Mouse (Mus musculus): Measurements from ENCODE around the gene Mtap. TPM values are rescaled to one million over a fixed set of nuclear protein-coding genes. Genes with fewer than 3 reads are reported as not detected.

The Mtap gene
- total RNA-seq (2015; ENCODE audit: low replicate concordance) (1.3 and 8.3 TPM in 2 replicates), total RNA-seq (2017; ENCODE audit: low replicate concordance) (0.90 and 6.5 TPM in 2 replicates)

DNA sequence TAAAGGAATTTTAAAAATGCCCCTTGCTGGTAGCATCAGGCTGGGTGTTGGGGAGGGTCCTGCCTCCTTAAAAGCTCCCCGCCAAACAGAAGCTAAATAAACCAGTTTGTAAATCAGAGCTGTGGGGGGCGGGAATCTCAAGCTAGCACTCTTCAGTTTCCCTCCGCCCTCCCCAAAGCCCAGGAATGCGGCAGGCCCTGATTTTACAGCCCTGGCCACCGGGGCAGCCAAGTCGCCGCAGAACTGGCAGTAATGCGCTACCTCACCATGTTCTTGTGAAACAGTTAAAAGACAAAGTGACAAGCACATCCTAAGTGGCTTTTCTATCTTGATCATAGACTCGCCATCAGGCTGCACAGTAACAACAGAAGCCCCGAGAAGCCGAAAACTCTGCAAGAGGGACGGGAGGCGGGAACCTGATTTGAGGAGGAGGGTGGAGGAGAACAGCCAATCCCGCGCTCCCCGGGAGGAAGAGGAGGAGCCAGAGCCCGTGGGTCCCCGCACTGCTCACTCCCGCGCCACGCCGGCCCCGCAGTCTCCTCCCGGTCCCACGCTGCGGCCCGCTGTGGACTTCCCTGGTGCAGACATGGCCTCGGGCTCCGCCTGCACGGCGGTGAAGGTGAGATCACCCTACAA is at the start of gene Mtap:
TSS of gene Mtap (plus strand) at position 217 of the 636 bp plus-strand sequence.
- no peak; the same call in 1 of the 2 replicates for ATAC-seq (replicated peaks; ENCODE audit: low FRiP score, poor library complexity, severe bottlenecking)

DNA sequence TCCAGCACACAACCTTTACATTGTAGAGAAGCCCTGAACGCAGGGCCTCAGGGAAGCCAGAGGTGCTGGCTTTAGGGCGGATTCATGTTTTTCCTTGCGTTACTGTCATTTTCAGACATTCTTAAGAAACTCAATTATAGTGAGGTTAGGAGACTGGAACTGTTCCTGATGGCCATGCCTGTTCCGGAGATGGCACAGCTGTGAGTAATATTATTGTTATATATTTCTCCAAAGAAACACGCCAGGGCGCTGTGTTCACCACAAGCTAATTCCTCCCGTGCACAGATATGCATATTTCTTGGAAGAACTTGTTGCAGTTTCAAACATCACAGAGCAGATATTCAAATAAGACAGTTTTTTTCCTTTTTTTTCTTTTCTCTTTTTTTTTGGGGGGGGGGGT is 47.8 kb upstream of the Mtap start:
- ATAC-seq (replicated peaks; ENCODE audit: low FRiP score, poor library complexity, severe bottlenecking): no peak

DNA sequence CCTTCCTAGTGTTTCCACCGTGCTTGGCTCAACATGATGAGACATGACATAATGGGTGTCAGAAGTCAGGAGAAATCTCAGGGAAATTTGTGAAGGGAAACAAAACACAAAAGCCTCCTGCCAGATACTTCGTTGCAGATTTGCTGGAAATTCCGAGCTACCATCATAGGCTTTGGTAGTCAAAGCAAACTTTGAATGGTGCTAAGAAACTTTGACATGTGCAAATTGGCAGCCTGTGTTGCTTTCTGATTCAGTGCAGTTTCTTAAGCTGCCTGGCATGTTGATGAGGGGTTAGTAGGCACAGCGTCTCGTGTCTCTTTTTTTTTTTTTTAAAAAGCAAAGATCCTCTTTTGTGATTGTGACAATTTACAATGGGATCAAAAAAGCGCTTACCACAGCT is 46.7 kb upstream of the Mtap start:
- ATAC-seq (replicated peaks; ENCODE audit: low FRiP score, poor library complexity, severe bottlenecking): no peak

DNA sequence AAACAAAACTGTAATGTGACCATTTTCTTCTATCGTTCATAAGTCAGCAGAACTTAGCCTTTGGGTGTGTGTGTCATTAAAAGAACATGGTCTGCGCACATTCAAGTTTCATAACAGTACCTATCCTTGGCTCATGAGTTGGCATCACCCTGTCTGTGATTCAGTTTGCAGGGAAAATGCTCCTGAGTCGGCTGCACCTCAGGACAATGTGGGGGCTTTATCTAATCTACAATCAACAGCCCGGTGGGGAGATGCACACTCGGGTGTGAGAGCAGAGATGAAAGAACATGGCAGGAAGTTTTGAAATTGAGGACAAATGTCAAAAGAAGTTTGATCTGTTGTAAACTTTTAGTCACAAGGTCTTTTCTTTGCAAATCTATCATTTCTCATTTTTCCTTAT is 44.8 kb upstream of the Mtap start:
- no peak for ATAC-seq (replicated peaks; ENCODE audit: low FRiP score, poor library complexity, severe bottlenecking)

DNA sequence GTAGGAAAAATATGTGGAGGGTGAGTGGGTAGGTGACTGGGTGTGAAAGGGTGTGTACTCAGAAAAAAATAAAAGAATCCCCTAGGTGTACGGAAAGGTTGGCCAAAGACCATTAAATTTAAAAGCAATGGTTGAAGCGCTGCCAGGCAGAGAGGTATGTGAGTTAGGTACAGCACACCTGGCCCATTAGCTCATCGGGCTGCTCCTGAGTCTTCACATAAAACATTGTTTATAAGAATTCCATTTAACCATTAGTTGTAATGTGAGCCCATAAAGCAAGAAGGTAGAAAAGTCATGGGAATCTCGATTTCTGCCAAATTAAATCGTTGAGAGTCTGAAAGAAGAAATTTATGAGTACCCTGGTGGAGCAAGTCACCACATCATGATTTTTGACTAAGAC is 42.1 kb upstream of the Mtap start:
- ATAC-seq (replicated peaks; ENCODE audit: low FRiP score, poor library complexity, severe bottlenecking): no peak

DNA sequence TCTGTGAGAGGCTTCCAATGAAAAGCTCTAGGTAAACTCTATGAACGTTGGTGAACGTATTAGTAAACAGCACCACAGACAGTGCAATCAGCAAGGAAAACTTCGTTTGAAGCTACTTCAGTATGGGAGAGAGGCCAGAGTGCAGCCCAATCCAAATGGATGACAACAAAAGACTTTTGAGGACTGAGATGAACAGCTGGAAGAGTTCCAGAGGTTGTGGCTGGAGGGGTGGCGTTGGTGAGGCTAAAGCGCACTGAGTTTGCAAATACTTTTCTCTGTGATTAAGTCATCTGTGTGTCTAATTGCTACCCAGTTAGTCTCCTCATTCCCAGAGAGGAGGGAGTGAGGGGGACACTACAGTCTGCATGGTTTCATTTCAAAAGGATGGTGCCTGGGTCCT is 38.7 kb upstream of the Mtap start:
- no peak for ATAC-seq (replicated peaks; ENCODE audit: low FRiP score, poor library complexity, severe bottlenecking)

DNA sequence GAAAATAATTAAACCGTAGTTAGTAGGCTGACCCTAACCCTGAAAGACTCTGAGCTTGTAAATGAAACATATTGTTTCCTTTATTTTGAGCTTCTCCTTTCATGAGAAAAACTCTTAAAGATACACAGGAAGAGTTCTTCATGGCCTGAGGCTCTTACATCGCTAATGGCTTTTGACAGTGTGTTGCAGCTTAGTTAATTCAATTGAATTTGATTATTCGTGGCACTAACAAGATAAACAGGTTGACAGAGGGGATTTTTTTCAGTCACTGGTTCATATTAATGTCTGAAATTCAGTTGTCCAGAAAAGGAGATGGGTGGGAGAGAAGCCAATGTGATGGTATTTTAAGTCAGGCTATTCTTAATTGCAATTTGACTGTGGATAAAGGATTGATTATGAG is 35.6 kb upstream of the Mtap start:
- ATAC-seq (replicated peaks; ENCODE audit: low FRiP score, poor library complexity, severe bottlenecking): no peak

DNA sequence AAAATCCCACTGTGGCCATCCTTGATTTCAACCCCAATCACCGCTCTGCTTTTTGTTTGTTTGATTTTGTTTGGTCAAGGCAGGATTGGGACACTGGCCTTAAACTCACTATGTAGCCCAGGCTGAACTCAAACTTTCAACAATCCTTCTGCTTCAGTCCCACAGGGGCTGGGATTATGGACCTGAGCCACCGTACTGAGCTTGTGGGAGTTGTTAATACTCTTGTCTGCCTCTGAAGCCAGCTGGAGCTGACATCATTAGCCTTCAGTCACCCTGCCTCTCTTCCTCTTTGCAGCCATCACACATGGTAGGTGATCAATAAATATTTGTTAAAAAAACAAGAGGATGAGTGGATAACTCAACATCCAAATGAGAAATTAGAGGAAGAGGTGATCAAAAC is 34.6 kb upstream of the Mtap start:
- no peak for ATAC-seq (replicated peaks; ENCODE audit: low FRiP score, poor library complexity, severe bottlenecking)

DNA sequence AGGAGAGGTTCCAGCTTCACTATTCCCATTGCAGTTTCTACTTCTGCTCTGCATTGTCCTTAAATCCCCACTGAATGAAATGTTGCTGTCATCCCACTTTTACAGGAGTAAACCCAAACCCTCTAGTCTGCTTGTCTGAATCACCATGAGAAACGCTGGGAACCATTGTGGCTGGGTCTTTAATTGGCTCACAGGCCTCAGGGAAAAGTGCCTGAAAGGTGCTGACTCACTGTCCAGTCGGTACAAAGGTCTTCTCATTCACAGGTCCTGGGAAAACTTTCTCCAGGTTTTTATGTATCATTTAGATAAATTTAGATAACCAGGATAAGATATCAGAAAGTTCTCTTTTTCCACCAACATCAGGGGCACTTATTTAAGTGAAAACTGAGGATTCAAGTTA is 31.4 kb upstream of the Mtap start:
- ATAC-seq (replicated peaks; ENCODE audit: low FRiP score, poor library complexity, severe bottlenecking): no peak

DNA sequence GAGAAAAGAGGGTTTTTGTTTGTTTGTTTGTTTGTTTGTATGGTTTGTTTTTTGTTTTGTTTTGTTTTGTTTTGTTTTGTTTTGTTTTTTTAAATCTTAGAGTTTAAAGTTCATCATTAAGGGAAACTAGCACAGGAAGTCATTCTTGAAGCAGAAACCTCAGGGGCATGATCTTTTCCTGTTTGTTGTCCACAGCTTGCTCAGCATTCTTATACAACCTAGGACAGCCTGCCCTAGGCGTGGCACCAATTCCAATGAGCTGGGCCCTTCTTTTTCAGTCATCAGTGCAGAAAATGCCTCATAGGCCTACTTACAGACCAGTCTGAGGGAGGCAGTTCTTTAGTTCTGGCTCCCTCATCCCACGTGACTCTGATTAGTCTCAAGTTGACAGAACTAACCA is 30.4 kb upstream of the Mtap start:
- no peak for ATAC-seq (replicated peaks; ENCODE audit: low FRiP score, poor library complexity, severe bottlenecking)

DNA sequence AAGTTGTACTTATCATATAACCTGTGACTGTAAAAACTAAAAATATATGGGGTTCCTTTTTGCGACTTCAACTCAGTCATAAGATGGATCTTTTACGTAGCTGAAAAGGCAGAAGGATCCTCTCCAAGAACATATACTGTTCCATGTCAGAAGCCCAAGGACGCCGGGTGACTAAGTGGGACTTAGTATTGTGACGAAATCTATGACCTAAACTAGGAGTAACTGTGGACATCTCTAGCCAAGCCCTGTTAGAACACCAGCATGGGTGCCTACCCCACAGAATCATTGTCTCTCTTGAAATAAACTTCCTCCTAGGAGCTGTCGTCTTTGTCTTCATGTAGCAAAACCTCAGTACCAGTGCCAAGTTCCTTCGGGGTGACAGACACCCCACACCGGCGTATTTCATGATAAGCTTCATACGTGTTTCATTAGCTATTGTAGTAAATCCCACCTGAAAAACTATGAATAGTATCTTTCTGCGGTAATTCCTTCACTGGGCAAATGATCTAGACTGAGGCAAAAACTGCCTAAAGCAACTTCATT is 24.7 kb upstream of the Mtap start:
- no peak; the same call in 1 of the 2 replicates for ATAC-seq (replicated peaks; ENCODE audit: low FRiP score, poor library complexity, severe bottlenecking)

DNA sequence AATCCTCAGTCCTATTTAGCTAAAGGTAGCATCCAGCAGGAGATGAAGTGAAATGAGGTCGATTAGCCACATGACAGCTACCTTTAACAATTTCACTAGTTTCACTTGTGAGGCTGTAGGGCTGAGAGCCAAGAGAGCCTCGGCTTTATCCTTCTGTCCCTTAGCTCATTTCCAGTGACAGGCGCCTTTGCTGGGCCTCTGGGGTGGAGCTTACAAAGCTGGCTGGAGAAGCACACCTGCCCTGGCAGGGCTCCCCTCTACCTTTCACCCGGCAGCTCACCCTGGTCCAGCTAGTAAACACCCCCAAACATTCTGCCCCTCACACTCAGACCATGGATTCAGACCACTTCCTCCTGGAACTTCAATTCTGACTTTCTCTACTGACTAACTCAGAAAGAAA is 24.1 kb upstream of the Mtap start:
- no peak for ATAC-seq (replicated peaks; ENCODE audit: low FRiP score, poor library complexity, severe bottlenecking)

DNA sequence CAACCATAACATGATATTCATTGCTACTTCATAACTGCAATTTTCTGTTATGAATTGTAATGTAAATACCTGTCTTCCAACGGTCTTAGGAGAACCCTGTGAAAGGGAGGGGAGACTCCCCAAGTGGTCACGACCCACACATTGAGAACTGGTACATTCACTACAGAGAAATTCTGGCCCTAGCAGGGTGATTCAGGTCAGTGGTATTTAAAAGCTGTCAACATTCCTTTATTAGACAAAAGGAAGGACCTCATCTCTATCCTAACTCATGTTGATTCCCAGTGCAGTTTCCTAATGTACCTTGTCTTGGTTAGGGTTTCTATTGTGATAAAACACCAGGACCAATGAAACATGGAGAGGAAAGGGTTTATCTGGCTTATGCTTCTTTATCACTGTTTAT is 20.9 kb upstream of the Mtap start:
- no peak for ATAC-seq (replicated peaks; ENCODE audit: low FRiP score, poor library complexity, severe bottlenecking)

DNA sequence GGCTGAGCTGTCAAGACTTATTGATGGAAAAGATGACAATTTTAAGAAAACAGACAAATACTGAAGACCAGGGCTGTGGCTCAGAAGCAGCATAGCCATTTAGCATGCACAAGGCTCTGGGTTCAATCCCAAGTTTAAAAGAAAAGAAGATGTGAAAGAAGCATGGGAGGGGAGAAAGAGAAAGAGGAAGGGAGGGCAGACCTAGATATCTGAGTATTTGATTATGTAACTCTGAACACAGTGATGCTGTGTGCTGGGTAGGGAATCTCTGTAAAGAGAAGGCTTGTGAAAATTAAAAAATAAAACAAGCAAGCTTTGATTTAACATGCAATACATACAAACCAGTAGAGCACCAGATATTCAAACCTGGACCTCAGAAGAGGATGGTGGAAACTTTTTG is 17.0 kb upstream of the Mtap start:
- no peak for ATAC-seq (replicated peaks; ENCODE audit: low FRiP score, poor library complexity, severe bottlenecking)

DNA sequence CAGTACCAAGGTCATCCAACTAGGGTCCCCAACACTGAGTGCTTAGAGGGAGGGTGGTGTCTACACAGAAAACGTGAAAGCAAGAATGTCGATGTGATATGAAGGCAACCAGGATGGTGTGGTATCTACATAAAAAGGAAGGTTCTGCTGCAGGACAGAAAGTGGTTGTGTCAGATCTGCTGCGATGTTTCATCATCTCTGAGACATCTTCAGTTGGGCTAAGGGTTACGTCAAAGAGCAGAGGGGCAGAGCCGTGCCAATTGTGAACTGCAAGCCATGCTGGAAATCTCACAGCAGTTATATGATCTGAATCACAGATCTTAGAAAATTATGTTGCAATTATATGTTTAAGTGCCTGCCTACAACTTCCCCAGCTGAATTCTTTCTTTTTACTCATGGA is 16.6 kb upstream of the Mtap start:
- no peak for ATAC-seq (replicated peaks; ENCODE audit: low FRiP score, poor library complexity, severe bottlenecking)

DNA sequence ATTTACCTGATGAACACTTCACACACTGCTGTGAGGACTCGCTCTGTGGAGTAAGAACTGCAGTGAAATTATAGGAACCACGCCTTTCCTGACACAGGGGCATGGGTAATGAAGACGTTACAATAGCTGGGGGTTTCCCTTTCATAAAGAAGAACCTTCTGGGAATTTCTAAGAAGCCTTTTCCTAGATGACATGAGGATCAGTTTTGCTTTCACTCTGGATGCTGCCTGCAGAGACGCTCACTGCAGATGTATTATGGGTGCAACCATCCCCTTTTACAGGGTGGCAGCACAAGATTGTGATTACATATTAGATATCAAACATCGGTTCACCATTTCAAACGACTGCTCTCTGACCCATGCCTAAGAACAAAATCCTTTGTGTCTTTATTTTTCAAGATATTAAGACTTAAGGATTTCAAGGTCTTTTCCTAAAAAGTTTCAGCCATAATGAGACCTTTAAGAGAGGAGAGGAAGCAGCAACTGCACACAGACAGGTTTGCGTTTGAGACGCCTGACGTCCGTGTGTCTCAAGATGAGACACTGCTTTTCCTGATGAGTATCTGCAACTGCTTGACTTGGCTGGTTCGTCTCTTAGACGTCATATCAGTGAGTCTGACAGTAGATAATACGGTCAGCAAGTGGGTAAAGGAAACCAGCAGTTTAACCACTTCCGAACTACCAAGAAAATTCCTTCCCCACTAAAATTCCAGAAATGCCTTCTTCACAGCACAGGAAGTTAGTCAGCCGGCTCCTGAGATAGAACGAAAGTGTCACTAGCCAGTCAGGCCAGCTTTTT is 13.3 kb upstream of the Mtap start:
- no peak for ATAC-seq (replicated peaks; ENCODE audit: low FRiP score, poor library complexity, severe bottlenecking)

DNA sequence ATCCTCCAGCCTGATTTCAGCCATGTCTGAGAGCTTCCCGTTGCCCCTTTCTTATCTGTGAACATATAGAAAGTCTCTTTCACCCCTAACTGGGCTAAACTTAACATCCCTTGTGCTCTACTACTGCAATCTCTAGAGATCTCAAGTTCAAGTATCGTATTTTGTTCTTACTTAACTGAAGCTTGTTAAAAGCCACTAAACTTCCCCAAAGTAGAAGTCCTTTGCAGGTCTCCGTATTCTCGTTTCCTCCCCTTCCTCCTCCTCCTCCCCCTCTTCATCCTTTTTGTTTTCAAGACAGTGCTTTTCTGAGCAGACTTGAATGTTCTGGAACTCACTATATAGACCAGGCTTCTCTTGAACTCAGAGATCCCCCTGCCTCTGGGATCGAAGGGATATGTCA is 9.2 kb upstream of the Mtap start:
- ATAC-seq (replicated peaks; ENCODE audit: low FRiP score, poor library complexity, severe bottlenecking): no peak

DNA sequence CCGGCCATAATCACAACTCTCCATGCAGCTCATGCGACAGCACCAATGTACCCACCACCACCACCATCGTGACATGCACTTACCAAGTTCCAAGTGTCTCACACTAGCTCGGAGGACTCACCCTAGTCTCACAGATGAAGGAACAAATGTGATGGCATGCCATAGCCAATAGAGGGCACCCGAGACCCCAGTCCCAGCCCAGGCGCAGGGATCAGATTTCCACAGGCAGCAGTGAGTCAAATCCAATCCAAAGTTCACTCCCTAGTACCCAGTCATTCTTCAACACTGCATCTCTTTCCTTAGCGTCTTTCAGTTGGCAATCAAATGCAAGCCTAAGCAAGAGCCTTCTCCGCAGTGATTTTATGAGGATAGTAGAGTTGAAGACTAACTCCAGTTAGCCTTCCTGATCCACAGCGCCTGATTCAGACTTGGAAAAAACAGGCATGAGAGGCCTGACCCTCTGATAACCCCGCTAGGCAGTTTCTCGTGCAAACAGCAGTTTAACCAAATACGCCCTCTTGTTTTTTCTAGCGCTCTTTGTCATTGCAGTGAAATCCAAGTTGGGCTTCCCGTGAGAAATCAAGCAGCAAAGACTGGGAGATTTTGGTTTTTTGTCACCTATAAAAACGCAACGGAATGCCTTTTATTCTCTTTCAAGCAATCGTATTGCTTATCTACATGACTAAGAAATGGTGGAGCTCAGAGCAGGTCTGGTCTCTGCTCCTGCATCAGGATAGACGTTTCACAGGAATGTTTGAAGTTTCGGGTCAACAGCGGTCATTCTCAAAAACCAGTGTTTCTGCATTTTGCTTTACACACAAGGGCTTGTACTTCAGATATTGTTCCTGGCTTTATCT is 8.6 kb upstream of the Mtap start:
- peak; percentile 54 for ATAC-seq (replicated peaks; ENCODE audit: low FRiP score, poor library complexity, severe bottlenecking)

DNA sequence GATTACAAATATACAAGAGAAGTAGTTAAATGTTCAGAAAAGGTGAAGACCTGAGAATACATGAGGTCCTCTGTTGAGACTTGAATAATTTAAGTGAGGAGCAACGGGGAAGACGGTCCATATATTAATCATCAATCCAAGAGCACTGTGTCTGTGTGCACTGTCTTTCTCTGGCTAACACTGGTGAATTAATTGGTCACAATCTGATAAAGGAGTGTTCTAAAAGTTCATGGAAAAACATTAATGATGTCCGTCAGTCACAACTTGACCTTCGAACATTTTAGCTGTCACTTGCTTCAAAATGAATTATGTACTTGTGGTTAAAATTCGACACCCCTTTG is 8.0 kb upstream of the Mtap start:
- no peak for ATAC-seq (replicated peaks; ENCODE audit: low FRiP score, poor library complexity, severe bottlenecking)

DNA sequence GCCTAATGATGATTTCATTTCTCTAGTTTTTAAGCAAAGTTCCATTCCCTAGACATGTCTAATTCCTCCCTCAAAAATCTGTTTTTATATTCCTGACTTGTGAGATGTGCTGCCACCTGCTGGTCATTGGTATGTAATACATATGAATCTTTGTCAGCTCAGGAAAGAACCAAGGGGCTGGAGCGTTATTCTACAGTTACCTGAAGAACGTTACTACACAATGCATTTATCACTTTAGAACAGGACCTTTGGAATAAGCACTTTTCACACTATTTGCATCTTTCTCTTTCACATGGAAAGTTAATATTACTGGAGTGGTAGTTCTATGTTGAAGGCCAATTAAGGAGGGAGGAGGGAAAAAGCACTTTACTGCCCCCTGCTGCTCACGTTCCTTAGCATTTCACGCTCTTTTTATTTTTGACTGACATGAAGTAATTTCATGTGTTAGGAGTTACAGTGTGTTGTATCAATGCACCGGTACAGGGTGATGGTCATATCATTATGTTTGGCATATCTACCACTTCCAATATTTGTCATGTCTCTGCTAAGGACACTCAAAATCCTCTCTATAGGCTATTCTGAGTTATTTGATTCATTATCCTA is 7.5 kb upstream of the Mtap start:
- peak; percentile 71 for ATAC-seq (replicated peaks; ENCODE audit: low FRiP score, poor library complexity, severe bottlenecking)

Measured in erythroid progenitor cell, adult 5-6 weeks (primary cell).